Mouse (Mus musculus) gastrocnemius, postnatal 10 days (tissue): ENCODE results near the gene Kbtbd8. TPM values are rescaled to one million over a fixed set of nuclear protein-coding genes. Genes with fewer than 3 reads are reported as not detected.

Experiments used
- DNase-seq: peaks from one replicate; pipeline ENCODE4 v3.0.0; 2021; ENCODE audit warnings: mixed read lengths
- total RNA-seq, 2 experiments: library from RNA; stranded (reverse); gene quantifications; 2 replicates each; pipeline ENCODE4 v1.2.3; 2021

Gene Kbtbd8
- total RNA-seq, 2 experiments from 2014 or later = 0.52 to 0.70 TPM

DNA sequence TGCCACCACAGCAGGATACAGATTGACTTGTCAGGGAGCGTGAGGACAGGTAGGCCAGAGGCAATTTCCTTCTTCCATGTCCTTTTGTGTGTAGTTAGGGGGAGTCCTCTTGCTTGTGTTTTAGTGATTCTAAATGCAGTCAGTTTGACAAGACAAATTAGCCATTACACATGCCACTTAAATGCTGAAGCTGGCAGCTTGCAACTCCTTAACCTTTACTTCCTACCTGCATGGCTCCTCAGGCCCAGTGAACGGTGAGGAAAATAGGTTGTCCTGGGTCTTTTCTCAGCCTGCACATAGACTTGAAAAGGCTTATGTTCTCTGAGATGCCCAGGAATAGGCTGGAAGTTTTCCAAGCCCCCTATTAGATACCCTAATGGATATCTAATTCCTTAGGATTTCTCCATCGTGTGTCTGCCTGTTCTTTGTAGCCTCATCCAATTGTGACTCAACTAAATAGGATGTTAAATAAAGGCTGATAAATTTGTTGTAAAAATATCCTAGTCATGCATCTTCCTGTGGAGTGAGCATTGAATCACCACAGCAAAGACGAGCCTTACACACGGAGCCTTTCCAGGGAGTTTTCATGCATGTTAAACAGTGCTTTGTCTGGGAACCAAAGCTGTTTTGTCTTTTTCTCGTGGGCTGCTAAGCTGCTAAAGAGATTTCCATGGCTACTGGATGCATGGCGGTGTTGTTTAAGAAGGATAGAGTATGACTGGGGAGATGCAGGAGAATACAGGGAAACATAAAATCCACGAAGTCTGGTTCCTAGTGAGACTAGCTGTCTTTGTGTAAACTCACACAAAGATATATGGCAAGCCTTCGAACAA is 57.5 kb downstream of the Kbtbd8 start:
- no peak for DNase-seq

Other genes with a start within 250 kb of the Kbtbd8 start
- not detected for gene Gm10234, start 204.9 kb downstream of the Kbtbd8 start, total RNA-seq